Mouse (Mus musculus): Measurements from ENCODE around the gene Vmn1r198. TPM values are rescaled to one million over a fixed set of nuclear protein-coding genes. Genes with fewer than 3 reads are reported as not detected.
"Not testable (repeated sequence)": the region's sequence is repeated elsewhere in the genome, so short reads cannot be mapped to it uniquely, and the experiment has no call there.

Gene Vmn1r198
- polyA plus RNA-seq, 1 experiment, result not detected

GRCm38 (mm10) chr13:22350813-22351212 is 649 bp downstream of the Vmn1r198 start:
- no peak for TF ChIP-seq CTCF (IDR thresholded peaks at IDR 0.05; ENCODE audit: borderline replicate concordance, insufficient read depth, low read depth, low read length)
- TF ChIP-seq POLR2A (IDR thresholded peaks at IDR 0.05; ENCODE audit: borderline replicate concordance, insufficient read depth, low read length), result no peak
- 80% methylated on average over 1 of the region's 1 CpGs for WGBS
- DNase-seq, result no peak
- Histone ChIP-seq H3K4me3 (replicated peaks; ENCODE audit: insufficient read depth, low read depth, low read length) (no peak overlapping the region), H3K27ac (ENCODE audit: insufficient read depth, low read length) (no peak overlapping the region), H3K27me3 (ENCODE audit: control insufficient read depth, insufficient read depth, low read length) (no peaks in the 10 kb centered on the region), H3K4me1 (ENCODE audit: control insufficient read depth, insufficient read depth, low read length) (no peaks in the 10 kb centered on the region)

DNA sequence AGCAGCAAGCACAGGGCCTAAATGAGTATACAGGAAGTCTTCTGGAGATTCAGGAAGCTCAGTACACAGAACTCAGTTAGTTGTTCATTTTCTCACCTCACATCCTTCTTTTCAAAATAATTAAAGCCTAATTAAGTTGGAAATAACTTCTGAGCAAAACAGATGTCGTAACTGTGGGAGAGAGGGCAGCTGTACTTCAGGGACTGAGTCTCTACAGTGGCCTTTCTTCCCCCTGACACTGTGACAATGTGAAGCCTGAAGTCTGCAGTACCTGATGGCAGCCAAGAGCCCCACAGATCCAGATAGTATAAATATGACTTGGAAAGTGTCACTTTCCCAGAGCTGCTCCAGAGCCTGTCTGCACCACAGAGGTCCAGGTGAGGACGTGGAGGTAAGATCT is 29.4 kb downstream of the Vmn1r198 start, which contains the start of gene Vmn1r199:
TSS of gene Vmn1r199 (plus strand) at position 301 of the 400 bp plus-strand sequence.
- H3K27ac ChIP-seq (ENCODE audit: insufficient read depth, low read length), result no peak within 1 kb of the TSS
- no peaks in the 10 kb centered on the region for H3K27me3 ChIP-seq (ENCODE audit: control insufficient read depth, insufficient read depth, low read length)
- no peak for TF ChIP-seq CTCF (IDR thresholded peaks at IDR 0.05; ENCODE audit: borderline replicate concordance, insufficient read depth, low read depth, low read length)
- no peak for TF ChIP-seq POLR2A (IDR thresholded peaks at IDR 0.05; ENCODE audit: borderline replicate concordance, insufficient read depth, low read length)
- DNase-seq, result no peak
- no peak within 1 kb of the TSS for H3K4me3 ChIP-seq (replicated peaks; ENCODE audit: insufficient read depth, low read depth, low read length)
- WGBS, result 66% methylated on average over 2 of the region's 2 CpGs
- H3K4me1 ChIP-seq (ENCODE audit: control insufficient read depth, insufficient read depth, low read length), result no peaks in the 10 kb centered on the region

- 41% methylated on average over 3 of the region's 3 CpGs for WGBS
- H3K27ac ChIP-seq (ENCODE audit: insufficient read depth, low read length); DNase-seq: not testable (repeated sequence)
These were observed 31.0 kb downstream of the Vmn1r198 start for GRCm38 (mm10) chr13:22381128-22381527.

DNA sequence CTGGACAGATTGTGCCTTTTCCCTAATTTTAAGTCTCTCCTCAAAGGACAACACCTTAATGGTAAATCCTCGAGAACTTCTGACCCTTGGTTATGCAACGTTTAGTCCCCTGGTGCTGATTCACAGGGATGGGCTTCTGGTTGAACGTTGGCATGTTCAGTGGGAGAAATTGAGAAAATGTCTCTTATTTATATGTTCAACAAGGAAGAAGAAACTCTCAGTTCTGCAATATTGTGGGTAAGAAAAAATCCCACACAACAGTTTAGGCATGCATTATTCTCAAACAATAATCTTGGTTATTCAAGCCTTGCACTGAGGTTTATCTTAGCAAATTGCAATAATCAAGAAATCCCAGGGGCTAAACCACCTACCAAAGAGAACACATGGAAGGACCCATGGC is 33.2 kb downstream of the Vmn1r198 start:
- no peak overlapping the region for H3K4me3 ChIP-seq (replicated peaks; ENCODE audit: insufficient read depth, low read depth, low read length)
- 71% methylated on average over 3 of the region's 3 CpGs for WGBS

More at GRCm38 (mm10) chr13:22381128-22381527, 31.0 kb downstream of the Vmn1r198 start:
- H3K4me1 ChIP-seq (ENCODE audit: control insufficient read depth, insufficient read depth, low read length); H3K4me3 ChIP-seq (replicated peaks; ENCODE audit: insufficient read depth, low read depth, low read length); H3K27me3 ChIP-seq (ENCODE audit: control insufficient read depth, insufficient read depth, low read length): not testable (repeated sequence)

GRCm38 (mm10) chr13:22387050-22387449 is 36.9 kb downstream of the Vmn1r198 start:
- no peak for TF ChIP-seq POLR2A (IDR thresholded peaks at IDR 0.05; ENCODE audit: borderline replicate concordance, insufficient read depth, low read length)
- no peak for TF ChIP-seq CTCF (IDR thresholded peaks at IDR 0.05; ENCODE audit: borderline replicate concordance, insufficient read depth, low read depth, low read length)
- 87% methylated on average over 1 of the region's 1 CpGs for WGBS
- no peak for DNase-seq
- H3K4me3 ChIP-seq (replicated peaks; ENCODE audit: insufficient read depth, low read depth, low read length), result no peak overlapping the region
- no peaks in the 10 kb centered on the region for H3K27me3 ChIP-seq (ENCODE audit: control insufficient read depth, insufficient read depth, low read length)
- H3K27ac ChIP-seq (ENCODE audit: insufficient read depth, low read length), result no peak overlapping the region
- H3K4me1 ChIP-seq (ENCODE audit: control insufficient read depth, insufficient read depth, low read length), result no peaks in the 10 kb centered on the region

More for the DNA sequence above, 33.2 kb downstream of the Vmn1r198 start:
- H3K4me1 ChIP-seq (ENCODE audit: control insufficient read depth, insufficient read depth, low read length), result no peaks in the 10 kb centered on the region
- no peak for TF ChIP-seq POLR2A (IDR thresholded peaks at IDR 0.05; ENCODE audit: borderline replicate concordance, insufficient read depth, low read length)
- TF ChIP-seq CTCF (IDR thresholded peaks at IDR 0.05; ENCODE audit: borderline replicate concordance, insufficient read depth, low read depth, low read length), result no peak
- no peaks in the 10 kb centered on the region for H3K27me3 ChIP-seq (ENCODE audit: control insufficient read depth, insufficient read depth, low read length)
- no peak overlapping the region for H3K27ac ChIP-seq (ENCODE audit: insufficient read depth, low read length)
- DNase-seq, result no peak

GRCm38 (mm10) chr13:22390073-22390472 is 39.9 kb downstream of the Vmn1r198 start, which contains the start of gene Vmn1r200:
Gene Vmn1r200 (plus strand): TSS chr13:22390373.
- no peak within 1 kb of the TSS for H3K27ac ChIP-seq (ENCODE audit: insufficient read depth, low read length)
- H3K27me3 ChIP-seq (ENCODE audit: control insufficient read depth, insufficient read depth, low read length), result no peaks in the 10 kb centered on the region
- no peaks in the 10 kb centered on the region for H3K4me1 ChIP-seq (ENCODE audit: control insufficient read depth, insufficient read depth, low read length)
- no peak within 1 kb of the TSS for H3K4me3 ChIP-seq (replicated peaks; ENCODE audit: insufficient read depth, low read depth, low read length)
- no peak for DNase-seq
- WGBS, result 28% methylated on average over 3 of the region's 3 CpGs
- TF ChIP-seq POLR2A (IDR thresholded peaks at IDR 0.05; ENCODE audit: borderline replicate concordance, insufficient read depth, low read length), result no peak
- no peak for TF ChIP-seq CTCF (IDR thresholded peaks at IDR 0.05; ENCODE audit: borderline replicate concordance, insufficient read depth, low read depth, low read length)

DNA sequence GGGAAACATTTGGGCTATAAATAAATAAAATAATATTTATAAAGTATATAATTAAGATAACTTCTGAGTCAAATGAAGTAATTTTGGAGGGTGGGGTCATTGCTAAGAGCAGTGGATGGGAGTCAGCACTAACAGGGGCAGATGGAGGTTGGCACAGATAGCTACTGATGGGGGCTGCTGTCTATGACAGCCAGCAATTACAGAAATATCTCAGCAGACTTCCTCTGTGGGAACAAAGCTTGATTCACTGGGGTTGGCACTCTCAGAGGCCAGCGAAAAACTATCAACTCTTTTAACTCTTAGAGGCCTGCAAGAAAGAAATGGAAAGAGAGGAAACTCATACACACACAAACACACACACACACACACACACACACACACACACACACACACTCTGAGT is 52.8 kb downstream of the Vmn1r198 start:
- Histone ChIP-seq H3K27me3 (ENCODE audit: control insufficient read depth, insufficient read depth, low read length) (no peaks in the 10 kb centered on the region), H3K4me1 (ENCODE audit: control insufficient read depth, insufficient read depth, low read length) (no peaks in the 10 kb centered on the region), H3K4me3 (replicated peaks; ENCODE audit: insufficient read depth, low read depth, low read length) (no peak overlapping the region), H3K27ac (ENCODE audit: insufficient read depth, low read length) (no peak overlapping the region)
- 19% methylated on average over 1 of the region's 1 CpGs for WGBS
- TF ChIP-seq CTCF (IDR thresholded peaks at IDR 0.05; ENCODE audit: borderline replicate concordance, insufficient read depth, low read depth, low read length) (no peak), POLR2A (IDR thresholded peaks at IDR 0.05; ENCODE audit: borderline replicate concordance, insufficient read depth, low read length) (no peak)
- no peak for DNase-seq

Other genes starting within 250 kb of the Vmn1r198 start
- gene Vmn1r189, start 244.5 kb upstream of the Vmn1r198 start, polyA plus RNA-seq (2012; rRNA removed), result not detected in 2 replicates
- not detected in 2 replicates for gene Vmn1r191, start 166.4 kb upstream of the Vmn1r198 start, polyA plus RNA-seq (2012; rRNA removed)
- gene Vmn1r192, start 159.2 kb upstream of the Vmn1r198 start, polyA plus RNA-seq (2012; rRNA removed), result not detected in 2 replicates
- gene Vmn1r193, start 127.2 kb upstream of the Vmn1r198 start, polyA plus RNA-seq (2012; rRNA removed), result not detected in 2 replicates
- not detected in 2 replicates for gene Vmn1r194, start 106.1 kb upstream of the Vmn1r198 start, polyA plus RNA-seq (2012; rRNA removed)
- gene Vmn1r195, start 79.8 kb upstream of the Vmn1r198 start, polyA plus RNA-seq (2012; rRNA removed), result not detected in 2 replicates
- not detected in 2 replicates for gene Vmn1r196, start 60.4 kb upstream of the Vmn1r198 start, polyA plus RNA-seq (2012; rRNA removed)
- not detected in 2 replicates for gene Vmn1r197, start 25.8 kb upstream of the Vmn1r198 start, polyA plus RNA-seq (2012; rRNA removed)
- not detected in 2 replicates for gene Vmn1r199, start 29.5 kb downstream of the Vmn1r198 start, polyA plus RNA-seq (2012; rRNA removed)
- gene Vmn1r200, start 40.0 kb downstream of the Vmn1r198 start, polyA plus RNA-seq (2012; rRNA removed), result 0.10 TPM in 1 of 2 replicates, not detected in the other
- not detected in 2 replicates for gene Vmn1r201, start 121.6 kb downstream of the Vmn1r198 start, polyA plus RNA-seq (2012; rRNA removed)
- 0.03 TPM in 1 of 2 replicates, not detected in the other for gene Vmn1r202, start 155.0 kb downstream of the Vmn1r198 start, polyA plus RNA-seq (2012; rRNA removed)
- gene Vmn1r203, start 167.8 kb downstream of the Vmn1r198 start, polyA plus RNA-seq (2012; rRNA removed), result not detected in 2 replicates
- not detected in 2 replicates for gene Vmn1r204, start 202.8 kb downstream of the Vmn1r198 start, polyA plus RNA-seq (2012; rRNA removed)
- gene Vmn1r205, start 242.6 kb downstream of the Vmn1r198 start, polyA plus RNA-seq (2012; rRNA removed), result not detected in 2 replicates